In genomic region chr2:160724536-160724935, GRCm38 (mm10) we compare ENCODE assay signal across 24 mouse cellular contexts.
"Had no signal": no experiment of that assay in that cellular context is flagged by ENCODE, and none has a peak within 500 bp of the region (broad histone marks: within the 10 kb centered on the region; RNA-seq: fewer than 3 reads in every experiment).

No protein-coding gene starts in this region.

- H3K27ac ChIP-seq: heart, embryonic 10.5 days; hindbrain, embryonic 13.5 days; hindbrain, embryonic 15.5 days; hindbrain, postnatal 0 days; kidney, embryonic 15.5 days; kidney, postnatal 0 days; layer of hippocampus, adult 2 months; left cerebral cortex, adult 2 months; limb, embryonic 13.5 days; limb, embryonic 15.5 days; liver, embryonic 12.5 days; liver, embryonic 14.5 days had no signal

- DNase-seq: gastrocnemius, postnatal 14 days; gastrocnemius, postnatal 36 days; heart, adult 18-20 months; heart, postnatal 10 days; heart, postnatal 36 days; kidney, adult 11 months; kidney, adult 2 months; kidney, adult 9 months; kidney, postnatal 14 days; kidney, postnatal 36 days had no signal

- H3K4me2 ChIP-seq: heart, embryonic 12.5 days; hindbrain, embryonic 13.5 days; hindbrain, embryonic 15.5 days; kidney, embryonic 15.5 days; limb, embryonic 13.5 days; limb, embryonic 15.5 days; liver, embryonic 12.5 days had no signal

- H3K9me3 ChIP-seq: heart, embryonic 10.5 days; heart, embryonic 12.5 days; hindbrain, embryonic 13.5 days; hindbrain, embryonic 15.5 days; kidney, embryonic 15.5 days; limb, embryonic 13.5 days; limb, embryonic 15.5 days; liver, embryonic 12.5 days had no signal

- ATAC-seq: hindbrain, postnatal 0 days; intestine, embryonic 16.5 days; liver, embryonic 12.5 days had no signal

- H3K9ac ChIP-seq: heart, embryonic 12.5 days; hindbrain, embryonic 13.5 days; hindbrain, embryonic 15.5 days; kidney, embryonic 15.5 days; limb, embryonic 13.5 days; limb, embryonic 15.5 days; liver, embryonic 12.5 days; liver, embryonic 14.5 days had no signal

- H3K27me3 ChIP-seq: heart, embryonic 12.5 days; hindbrain, embryonic 13.5 days; hindbrain, embryonic 15.5 days; kidney, embryonic 15.5 days; limb, embryonic 13.5 days; limb, embryonic 15.5 days; liver, embryonic 12.5 days had no signal

- H3K4me1 ChIP-seq: heart, embryonic 10.5 days; heart, embryonic 12.5 days; hindbrain, embryonic 13.5 days; hindbrain, embryonic 15.5 days; kidney, embryonic 15.5 days; limb, embryonic 13.5 days; liver, embryonic 12.5 days had no signal

- H3K4me3 ChIP-seq: heart, embryonic 10.5 days; heart, embryonic 12.5 days; hindbrain, embryonic 13.5 days; hindbrain, embryonic 15.5 days; kidney, embryonic 15.5 days; layer of hippocampus, adult 2 months; left cerebral cortex, adult 2 months; limb, embryonic 13.5 days; limb, embryonic 15.5 days; liver, embryonic 12.5 days had no signal
